Mouse (Mus musculus) subcutaneous adipose tissue, adult 2 months (tissue): ENCODE data around the gene Gm6812. TPM values are rescaled to one million over a fixed set of nuclear protein-coding genes. Genes with fewer than 3 reads are reported as not detected.

ENCODE experiments used
- polyA plus RNA-seq: library from polyadenylated mRNA; depleted of rRNA; stranded (reverse); fragments of >200 nt; gene quantifications from 2 replicates; pipeline ENCODE4 v1.2.3, GENCODE M21; 2012; ENCODE audit warnings: low replicate concordance; rRNA removed

Gene Gm6812
- polyA plus RNA-seq = not detected in 2 replicates

GRCm38 (mm10) chrX:68892953-68893352 is at the start of gene Gm6812:
Gene Gm6812 (minus strand): TSS chrX:68893053.

Other genes with a start within 250 kb of the Gm6812 start
- gene Fmr1, start 214.5 kb downstream of the Gm6812 start, polyA plus RNA-seq = 22.3 and 60.0 TPM in 2 replicates
- 2.8 TPM in 1 of 2 replicates, not detected in the other for gene Fmr1nb, start 131.2 kb downstream of the Gm6812 start, polyA plus RNA-seq
- 2.4 and 3.1 TPM in 2 replicates for gene Gm14698, start 72.0 kb downstream of the Gm6812 start, polyA plus RNA-seq